Mouse (Mus musculus): ENCODE results near the gene Fbxo44. TPM values are rescaled to one million over a fixed set of nuclear protein-coding genes. Genes with fewer than 3 reads are reported as not detected.

Gene Fbxo44
- polyA plus RNA-seq, 1 experiment from 2014 or later = 9.3 TPM

DNA sequence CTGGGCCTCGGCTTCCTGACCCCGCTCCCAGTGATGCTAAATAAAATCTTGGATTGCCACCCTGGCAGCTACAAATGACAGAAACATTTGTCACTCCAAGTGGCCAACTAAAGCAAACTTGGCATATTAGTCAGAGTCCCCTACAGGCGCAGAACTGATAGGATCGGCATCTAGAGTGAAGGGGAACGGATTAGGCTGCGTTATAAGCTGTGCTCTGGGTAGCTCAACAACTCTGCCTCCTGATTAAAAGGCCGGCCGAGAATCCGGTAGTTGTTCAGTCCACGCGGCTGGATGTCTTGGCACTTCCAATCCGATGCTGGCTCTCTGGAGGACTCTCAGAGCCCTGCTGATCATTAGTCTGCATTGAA lies 14.2 kb upstream of the Fbxo44 start:
- no peaks in the 10 kb centered on the region for H3K36me3 ChIP-seq (ENCODE audit: control insufficient read depth, insufficient read depth)
- H3K4me1 ChIP-seq (replicated peaks; ENCODE audit: control insufficient read depth, insufficient read depth, low read length) = no peaks in the 10 kb centered on the region
- TF ChIP-seq CTCF (IDR thresholded peaks at IDR 0.05; ENCODE audit: low read depth) = no peak
- H3K4me2 ChIP-seq (replicated peaks; ENCODE audit: low read depth) = no peak overlapping the region
- H3K27ac ChIP-seq (ENCODE audit: low read depth, low read length) = no peak overlapping the region
- ATAC-seq = no peak
- no peak overlapping the region for H3K4me3 ChIP-seq (ENCODE audit: low read depth, low read length)
- WGBS = 21% methylated on average over 12 of the region's 12 CpGs
- H3K9me3 ChIP-seq (ENCODE audit: control insufficient read depth) = no peaks in the 10 kb centered on the region
- H3K27me3 ChIP-seq (replicated peaks; ENCODE audit: control insufficient read depth, insufficient read depth, low read length) = peaks cover 61% of the 10 kb centered on the region
- H3K9ac ChIP-seq (ENCODE audit: low read depth, low read length) = no peak overlapping the region

DNA sequence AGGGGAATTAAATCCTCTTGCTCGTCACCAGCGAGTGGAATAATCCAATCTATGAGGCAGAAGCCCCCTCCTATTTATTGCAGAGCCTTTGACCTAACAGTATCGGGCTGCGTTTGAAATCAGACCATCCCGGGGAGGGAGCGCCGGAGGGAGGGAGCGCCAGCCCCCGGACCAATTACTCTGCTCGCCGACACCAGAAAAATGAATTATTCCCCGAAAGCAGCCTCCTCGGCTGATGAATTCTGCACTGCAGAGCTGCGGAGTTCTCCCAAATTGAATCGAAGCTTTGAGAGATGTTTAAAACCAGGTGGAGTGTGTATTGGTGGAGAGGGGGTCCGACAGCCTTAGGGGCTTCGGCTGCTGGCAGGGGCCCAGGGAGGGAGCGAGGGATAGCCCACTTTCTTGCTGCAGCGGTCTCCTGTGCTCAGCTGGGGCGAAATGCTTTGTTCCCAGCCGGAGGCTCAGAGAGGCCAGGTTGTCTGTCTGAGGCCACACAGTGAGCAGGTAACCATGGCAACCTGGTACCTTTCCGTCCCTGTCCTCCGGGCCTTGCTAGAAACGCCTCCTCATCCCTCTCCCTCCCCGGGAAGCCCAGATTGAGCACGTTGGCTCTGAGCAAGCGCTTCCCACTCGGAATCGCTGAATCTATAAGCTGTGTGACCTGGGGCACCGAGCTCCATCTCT lies 13.7 kb upstream of the Fbxo44 start:
- H3K27me3 ChIP-seq (replicated peaks; ENCODE audit: control insufficient read depth, insufficient read depth, low read length) = peaks cover 63% of the 10 kb centered on the region
- H3K27ac ChIP-seq (ENCODE audit: low read depth, low read length) = no peak overlapping the region
- no peak for ATAC-seq
- WGBS = 3% methylated on average over 30 of the region's 30 CpGs
- no peaks in the 10 kb centered on the region for H3K4me1 ChIP-seq (replicated peaks; ENCODE audit: control insufficient read depth, insufficient read depth, low read length)
- TF ChIP-seq CTCF (IDR thresholded peaks at IDR 0.05; ENCODE audit: low read depth) = no peak
- H3K4me2 ChIP-seq (replicated peaks; ENCODE audit: low read depth) = no peak overlapping the region
- no peaks in the 10 kb centered on the region for H3K36me3 ChIP-seq (ENCODE audit: control insufficient read depth, insufficient read depth)
- no peak overlapping the region for H3K4me3 ChIP-seq (ENCODE audit: low read depth, low read length)
- no peaks in the 10 kb centered on the region for H3K9me3 ChIP-seq (ENCODE audit: control insufficient read depth)
- H3K9ac ChIP-seq (ENCODE audit: low read depth, low read length) = no peak overlapping the region

DNA sequence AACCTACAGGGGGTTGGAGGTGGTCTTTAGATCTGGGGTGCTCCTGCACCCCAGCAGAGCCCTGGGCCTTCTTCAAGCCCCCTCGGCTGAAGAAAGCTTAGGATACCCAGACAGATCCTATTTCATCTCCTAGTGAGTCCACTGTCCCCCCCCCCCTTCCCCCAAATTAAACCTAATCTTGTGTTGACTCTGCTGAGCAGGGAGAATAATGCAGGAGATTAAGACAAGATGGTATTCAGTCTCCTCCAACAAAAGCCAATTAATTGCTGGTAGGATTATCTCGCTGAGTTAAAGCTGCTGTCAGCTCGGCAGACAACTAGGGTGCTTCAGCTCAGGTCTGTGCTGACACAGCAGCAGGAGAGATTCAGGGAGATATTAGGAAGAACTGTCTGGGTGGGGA lies 11.0 kb upstream of the Fbxo44 start:
- H3K4me2 ChIP-seq (replicated peaks; ENCODE audit: low read depth) = no peak overlapping the region
- no peaks in the 10 kb centered on the region for H3K36me3 ChIP-seq (ENCODE audit: control insufficient read depth, insufficient read depth)
- H3K9me3 ChIP-seq (ENCODE audit: control insufficient read depth) = no peaks in the 10 kb centered on the region
- 44% methylated on average over 3 of the region's 3 CpGs for WGBS
- H3K4me1 ChIP-seq (replicated peaks; ENCODE audit: control insufficient read depth, insufficient read depth, low read length) = no peaks in the 10 kb centered on the region
- ATAC-seq = no peak
- no peak overlapping the region for H3K9ac ChIP-seq (ENCODE audit: low read depth, low read length)
- no peak overlapping the region for H3K27ac ChIP-seq (ENCODE audit: low read depth, low read length)
- no peak overlapping the region for H3K4me3 ChIP-seq (ENCODE audit: low read depth, low read length)
- peaks cover 71% of the 10 kb centered on the region for H3K27me3 ChIP-seq (replicated peaks; ENCODE audit: control insufficient read depth, insufficient read depth, low read length)
- TF ChIP-seq CTCF (IDR thresholded peaks at IDR 0.05; ENCODE audit: low read depth) = no peak

DNA sequence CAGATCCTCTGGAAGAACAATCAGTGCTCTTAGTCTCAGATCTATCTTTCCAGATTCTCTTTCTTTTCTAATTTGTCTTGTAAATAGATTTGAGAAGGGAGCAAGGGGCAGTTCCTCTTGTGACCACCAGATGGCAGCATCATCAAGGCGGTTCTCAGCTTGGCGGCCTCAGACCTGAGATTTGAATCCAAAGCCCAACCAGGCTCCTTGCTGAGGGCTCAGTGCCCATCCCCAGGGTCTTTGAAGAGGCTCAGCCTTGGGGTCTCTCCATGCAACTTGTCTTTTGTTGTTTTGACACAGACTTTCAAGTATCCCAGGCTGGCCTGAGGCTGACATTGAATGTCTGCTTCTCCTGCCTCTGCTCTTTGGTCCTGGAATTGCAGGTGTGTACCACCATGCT lies 10.6 kb upstream of the Fbxo44 start:
- H3K4me2 ChIP-seq (replicated peaks; ENCODE audit: low read depth) = no peak overlapping the region
- no peaks in the 10 kb centered on the region for H3K9me3 ChIP-seq (ENCODE audit: control insufficient read depth)
- H3K4me1 ChIP-seq (replicated peaks; ENCODE audit: control insufficient read depth, insufficient read depth, low read length) = no peaks in the 10 kb centered on the region
- WGBS = 2% methylated on average over 2 of the region's 2 CpGs
- peaks cover 71% of the 10 kb centered on the region for H3K27me3 ChIP-seq (replicated peaks; ENCODE audit: control insufficient read depth, insufficient read depth, low read length)
- H3K27ac ChIP-seq (ENCODE audit: low read depth, low read length) = no peak overlapping the region
- H3K4me3 ChIP-seq (ENCODE audit: low read depth, low read length) = no peak overlapping the region
- H3K9ac ChIP-seq (ENCODE audit: low read depth, low read length) = no peak overlapping the region
- TF ChIP-seq CTCF (IDR thresholded peaks at IDR 0.05; ENCODE audit: low read depth) = peak; percentile 94
- H3K36me3 ChIP-seq (ENCODE audit: control insufficient read depth, insufficient read depth) = no peaks in the 10 kb centered on the region
- no peak for ATAC-seq

DNA sequence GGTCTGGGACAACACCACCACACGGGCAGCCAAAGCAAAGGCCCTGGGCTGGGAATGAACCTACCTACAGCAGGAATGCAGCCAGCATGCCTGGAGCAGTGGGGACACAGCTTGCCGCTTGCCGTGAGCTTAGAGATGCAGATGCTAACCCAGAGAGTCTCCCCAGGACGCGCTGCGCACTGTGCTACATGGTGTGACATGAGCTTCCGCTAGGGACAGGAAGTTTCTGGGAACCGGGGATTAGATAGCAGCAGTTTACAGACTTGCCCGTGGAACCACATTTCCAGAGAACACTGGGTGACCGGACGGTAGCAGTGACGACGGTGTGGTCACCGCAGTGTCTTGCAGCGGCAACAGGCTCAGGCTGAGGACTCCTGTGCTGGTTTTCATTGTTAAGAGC lies 9.3 kb upstream of the Fbxo44 start:
- 18% methylated on average over 15 of the region's 15 CpGs for WGBS
- TF ChIP-seq CTCF (IDR thresholded peaks at IDR 0.05; ENCODE audit: low read depth) = no peak
- H3K4me2 ChIP-seq (replicated peaks; ENCODE audit: low read depth) = no peak overlapping the region

DNA sequence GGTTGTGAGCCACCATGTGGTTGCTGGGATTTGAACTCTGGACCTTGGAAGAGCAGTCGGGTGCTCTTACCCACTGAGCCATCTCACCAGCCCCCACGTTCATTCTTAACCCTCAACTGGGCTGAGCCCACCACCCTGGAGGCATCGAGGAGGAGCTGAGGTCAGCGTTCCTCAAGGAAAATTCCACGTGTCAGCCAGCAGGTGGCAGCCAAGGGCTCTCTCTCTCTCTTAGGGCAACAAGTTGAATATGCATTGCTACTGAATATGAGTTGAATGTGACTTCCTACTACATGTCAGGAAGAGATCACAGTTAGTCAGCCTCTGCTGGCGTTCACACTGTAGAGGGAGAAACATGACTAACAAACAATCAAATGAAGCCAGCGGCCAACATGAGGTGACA lies 8.0 kb upstream of the Fbxo44 start:
- no peaks in the 10 kb centered on the region for H3K36me3 ChIP-seq (ENCODE audit: control insufficient read depth, insufficient read depth)
- no peaks in the 10 kb centered on the region for H3K9me3 ChIP-seq (ENCODE audit: control insufficient read depth)
- ATAC-seq = no peak
- no peak overlapping the region for H3K4me3 ChIP-seq (ENCODE audit: low read depth, low read length)
- peaks cover 70% of the 10 kb centered on the region for H3K27me3 ChIP-seq (replicated peaks; ENCODE audit: control insufficient read depth, insufficient read depth, low read length)
- no peak overlapping the region for H3K4me2 ChIP-seq (replicated peaks; ENCODE audit: low read depth)
- no peaks in the 10 kb centered on the region for H3K4me1 ChIP-seq (replicated peaks; ENCODE audit: control insufficient read depth, insufficient read depth, low read length)
- peak; percentile 84 for TF ChIP-seq CTCF (IDR thresholded peaks at IDR 0.05; ENCODE audit: low read depth)
- H3K27ac ChIP-seq (ENCODE audit: low read depth, low read length) = no peak overlapping the region
- H3K9ac ChIP-seq (ENCODE audit: low read depth, low read length) = no peak overlapping the region
- WGBS = 28% methylated on average over 7 of the region's 7 CpGs

More for the DNA sequence above, 9.3 kb upstream of the Fbxo44 start:
- no peaks in the 10 kb centered on the region for H3K9me3 ChIP-seq (ENCODE audit: control insufficient read depth)
- H3K4me3 ChIP-seq (ENCODE audit: low read depth, low read length) = no peak overlapping the region
- ATAC-seq = no peak
- H3K4me1 ChIP-seq (replicated peaks; ENCODE audit: control insufficient read depth, insufficient read depth, low read length) = no peaks in the 10 kb centered on the region
- H3K27me3 ChIP-seq (replicated peaks; ENCODE audit: control insufficient read depth, insufficient read depth, low read length) = peaks cover 71% of the 10 kb centered on the region
- no peak overlapping the region for H3K27ac ChIP-seq (ENCODE audit: low read depth, low read length)
- no peak overlapping the region for H3K9ac ChIP-seq (ENCODE audit: low read depth, low read length)
- H3K36me3 ChIP-seq (ENCODE audit: control insufficient read depth, insufficient read depth) = no peaks in the 10 kb centered on the region
